Mouse (Mus musculus) adipocyte (in vitro differentiated cells): ENCODE results near the gene Slc22a26.
"Not testable (repeated sequence)": the region's sequence is repeated elsewhere in the genome, so short reads cannot be mapped to it uniquely, and the experiment has no call there.

ENCODE experiments used
- DNase-seq: peaks from one replicate; pipeline ENCODE4 v3.0.0-alpha.2; 2016; ENCODE audit warnings: low spot score

Slc22a26 gene

GRCm38 (mm10) chr19:7802571-7802970, at the start of gene Slc22a26:
Gene Slc22a26 (minus strand): TSS chr19:7802667.
- DNase-seq, result no peak

DNA sequence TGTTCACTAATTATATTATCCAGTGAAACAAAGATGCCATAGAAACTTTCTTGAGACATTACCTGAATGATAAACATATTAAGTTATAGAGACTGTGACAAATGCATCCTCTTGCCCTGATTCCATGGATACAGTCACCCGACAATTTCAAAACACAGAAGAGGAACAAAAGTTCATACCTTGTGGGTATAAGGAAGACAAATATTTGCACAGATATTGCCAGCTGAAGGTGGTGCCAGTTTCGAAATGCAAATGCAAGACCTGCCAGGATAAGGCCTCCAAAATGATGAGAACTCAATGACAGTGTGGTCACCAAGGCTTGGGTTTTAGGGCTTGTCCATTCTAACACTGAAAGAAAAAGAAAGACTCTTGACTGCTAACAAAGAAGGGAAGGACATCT, 27.4 kb upstream of the Slc22a26 start:
- no peak for DNase-seq

GRCm38 (mm10) chr19:7790571-7790970, 11.9 kb downstream of the Slc22a26 start:
- DNase-seq, result no peak

- DNase-seq, result peak; percentile 46
Observed at GRCm38 (mm10) chr19:7775306-7775705, 27.2 kb downstream of the Slc22a26 start.

- DNase-seq, result no peak
Observed at GRCm38 (mm10) chr19:7766124-7766523, 36.3 kb downstream of the Slc22a26 start.

DNA sequence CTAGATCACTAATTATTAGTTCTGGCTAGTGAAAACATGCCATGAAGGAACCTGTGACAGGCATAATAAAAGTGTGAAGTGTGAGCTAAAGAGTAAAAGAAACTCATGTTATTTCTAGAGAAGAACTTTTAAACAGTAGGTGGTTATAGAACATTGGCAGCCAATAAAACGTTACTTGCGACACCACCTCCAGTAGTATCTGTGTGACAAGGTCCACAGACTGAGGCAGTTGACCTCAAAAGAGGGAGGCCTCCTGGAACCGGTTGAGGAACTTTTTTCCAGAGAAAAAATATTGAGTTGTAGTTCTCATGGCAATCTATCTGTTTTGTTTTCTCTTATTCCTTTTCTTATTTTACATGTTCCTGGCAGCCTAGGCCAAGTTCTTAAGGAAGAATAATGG, 36.9 kb downstream of the Slc22a26 start:
- DNase-seq, result no peak

DNA sequence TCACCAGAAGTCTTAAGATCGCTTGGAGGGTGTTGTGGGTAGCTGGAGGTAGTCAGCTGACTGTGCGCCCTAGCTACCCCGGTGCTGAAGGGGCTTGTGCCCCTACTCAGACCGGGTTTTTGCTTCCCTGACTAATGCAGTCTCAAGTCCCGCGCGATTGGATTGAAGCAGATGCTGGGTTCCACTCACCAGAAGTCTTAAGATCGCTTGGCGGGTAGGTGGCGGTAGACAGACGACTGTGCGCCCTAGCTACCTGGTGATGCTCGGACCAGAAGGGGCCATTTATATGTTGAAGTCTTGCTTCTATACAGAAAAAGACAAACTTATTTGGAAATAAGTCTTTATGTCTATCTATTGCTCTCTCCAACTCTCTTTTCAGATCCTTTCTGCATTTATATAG, 49.1 kb downstream of the Slc22a26 start:
- not testable (repeated sequence) for DNase-seq
